Mouse (Mus musculus): ENCODE results near the gene Aox4.

GRCm38 (mm10) chr1:58303726-58304125 lies 93.5 kb downstream of the Aox4 start:
- TF ChIP-seq CTCF (IDR thresholded peaks at IDR 0.05; ENCODE audit: extremely low read depth, insufficient read depth, low read length), result no peak
- TF ChIP-seq POLR2A (IDR thresholded peaks at IDR 0.05; ENCODE audit: extremely low read depth, insufficient read depth, low read length), result no peak
